Mouse (Mus musculus) neural tube, embryonic 13.5 days (tissue): ENCODE results near the gene Car14. TPM values are rescaled to one million over a fixed set of nuclear protein-coding genes. Genes with fewer than 3 reads are reported as not detected.

Experiments
- ATAC-seq: fragments of 200-750 bp; cut with Nextera tagmentation; 2 replicates; pipeline ENCODE4 v1.8.0; 2017; ENCODE audit warnings: low read depth, mild to moderate bottlenecking, moderate TSS enrichment, moderate library complexity
- H3K27ac ChIP-seq: fragments of 300-500 bp; sonication (generic); replicated peaks from 2 replicates; pipeline ENCODE4 v1.5.1; 2015; ENCODE audit warnings: moderate library complexity, mild to moderate bottlenecking, inconsistent platforms
- H3K27me3 ChIP-seq: fragments of 300-500 bp; sonication (generic); 2 replicates; pipeline ENCODE4 v1.6.1; 2015; ENCODE audit warnings: mild to moderate bottlenecking, inconsistent platforms
- H3K36me3 ChIP-seq: fragments of 300-500 bp; sonication (generic); 2 replicates; pipeline ENCODE4 v1.6.1; 2015; ENCODE audit warnings: mild to moderate bottlenecking, inconsistent platforms
- H3K4me1 ChIP-seq: fragments of 300-500 bp; sonication (generic); replicated peaks from 2 replicates; pipeline ENCODE4 v1.6.1; 2015; ENCODE audit warnings: inconsistent platforms
- H3K4me2 ChIP-seq: fragments of 300-500 bp; sonication (generic); 2 replicates; pipeline ENCODE4 v1.6.1; 2015; ENCODE audit warnings: inconsistent platforms, mild to moderate bottlenecking, moderate library complexity
- H3K4me3 ChIP-seq: fragments of 300-500 bp; sonication (generic); 2 replicates; pipeline ENCODE4 v1.5.1; 2015; ENCODE audit warnings: mild to moderate bottlenecking, inconsistent platforms
- H3K9ac ChIP-seq: fragments of 300-500 bp; sonication (generic); 2 replicates; pipeline ENCODE4 v1.6.1; 2015; ENCODE audit warnings: moderate library complexity, mild to moderate bottlenecking, inconsistent platforms
- H3K9me3 ChIP-seq: fragments of 300-500 bp; sonication (generic); 2 replicates; pipeline ENCODE4 v1.6.1; 2016; ENCODE audit warnings: inconsistent platforms
- WGBS: fragments of 180-500 bp; shearing (Covaris S2); methylation state at CpG from one replicate; pipeline ENCODE4 v1.1.7; 2015; 5-methylcytosine and 5-hydroxymethylcytosine counted together
- polyA plus RNA-seq: library from polyadenylated mRNA; unstranded; fragments of >200 nt; fragmentation: Nextera tagmentation; extraction: Ambion mirVana; gene quantifications from 2 replicates; pipeline ENCODE4 v1.2.1, GENCODE M21; 2015

Gene Car14
- polyA plus RNA-seq, 1 experiment from 2014 or later: 1.4 TPM

- no peaks in the 10 kb centered on the region for H3K27me3 ChIP-seq
- no peak overlapping the region for H3K4me2 ChIP-seq
- H3K9me3 ChIP-seq: no peaks in the 10 kb centered on the region
- H3K27ac ChIP-seq: no peak overlapping the region
- H3K9ac ChIP-seq: no peak overlapping the region
- no peaks in the 10 kb centered on the region for H3K4me1 ChIP-seq
- H3K36me3 ChIP-seq: no peaks in the 10 kb centered on the region
- 72% methylated on average over 7 of the region's 7 CpGs for WGBS
- ATAC-seq: no peak
- H3K4me3 ChIP-seq: no peak overlapping the region
These were observed 12.3 kb upstream of the Car14 start for GRCm38 (mm10) chr3:95916760-95917159.

DNA sequence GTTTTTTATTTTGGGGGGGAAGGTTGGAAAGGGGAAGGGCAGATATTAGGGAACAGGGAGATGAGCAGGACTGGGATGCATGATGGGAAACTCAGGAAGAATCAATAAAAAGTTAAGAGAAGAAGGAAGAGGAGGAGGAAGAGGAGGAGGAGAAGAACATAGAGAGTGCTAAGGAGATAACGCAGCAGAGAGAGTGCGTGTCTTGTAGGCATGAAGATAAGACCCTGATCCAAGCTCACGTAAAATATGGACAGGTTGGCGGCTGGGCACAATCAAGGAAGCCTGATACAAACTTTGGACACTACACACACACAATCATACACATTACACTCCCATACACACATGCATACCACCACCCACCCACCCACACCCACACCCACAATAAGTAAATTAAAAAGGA, 10.2 kb upstream of the Car14 start:
- no peak overlapping the region for H3K4me2 ChIP-seq
- no peak overlapping the region for H3K4me3 ChIP-seq
- H3K4me1 ChIP-seq: no peaks in the 10 kb centered on the region
- H3K9ac ChIP-seq: no peak overlapping the region
- no peaks in the 10 kb centered on the region for H3K36me3 ChIP-seq
- 95% methylated on average over 4 of the region's 4 CpGs for WGBS
- H3K9me3 ChIP-seq: no peaks in the 10 kb centered on the region
- H3K27ac ChIP-seq: no peak overlapping the region
- no peak for ATAC-seq
- H3K27me3 ChIP-seq: no peaks in the 10 kb centered on the region

DNA sequence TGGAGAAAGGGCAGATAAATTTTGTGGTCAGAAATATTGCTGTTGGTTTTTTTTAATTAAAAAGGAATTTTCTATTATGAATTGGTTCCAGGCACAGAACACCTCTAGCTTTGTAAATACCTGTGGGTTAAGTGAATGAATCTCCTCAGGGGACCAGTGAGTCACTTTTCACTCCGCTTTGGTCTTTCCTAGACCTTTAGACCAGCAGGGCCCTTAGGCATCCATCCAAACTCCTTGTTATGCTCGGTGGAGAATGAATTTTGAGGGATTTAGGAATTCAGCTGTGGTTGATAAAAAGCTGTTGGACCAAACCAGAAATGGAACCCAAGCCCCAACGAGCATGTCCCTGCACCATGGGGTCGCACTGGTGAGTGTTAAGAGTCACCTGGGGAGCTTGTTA, 3.1 kb upstream of the Car14 start:
- 53% methylated on average over 4 of the region's 4 CpGs for WGBS
- H3K4me1 ChIP-seq: peaks cover 36% of the 10 kb centered on the region
- no peak for ATAC-seq
- no peak overlapping the region for H3K4me2 ChIP-seq
- H3K9ac ChIP-seq: no peak overlapping the region
- no peaks in the 10 kb centered on the region for H3K9me3 ChIP-seq
- no peak overlapping the region for H3K4me3 ChIP-seq
- H3K27me3 ChIP-seq: peaks cover 27% of the 10 kb centered on the region
- no peak overlapping the region for H3K27ac ChIP-seq
- no peaks in the 10 kb centered on the region for H3K36me3 ChIP-seq

GRCm38 (mm10) chr3:95906860-95907259, 2.4 kb upstream of the Car14 start:
- H3K4me3 ChIP-seq: peak overlapping the region; percentile 10; the same call in 1 of the 2 replicates
- H3K27me3 ChIP-seq: peaks cover 27% of the 10 kb centered on the region
- peak overlapping the region; percentile 76 for H3K4me2 ChIP-seq
- H3K9me3 ChIP-seq: no peaks in the 10 kb centered on the region
- H3K4me1 ChIP-seq: peaks cover 36% of the 10 kb centered on the region
- under 1% methylated on average over 12 of the region's 12 CpGs for WGBS
- no peak for ATAC-seq
- H3K36me3 ChIP-seq: no peaks in the 10 kb centered on the region
- no peak overlapping the region for H3K9ac ChIP-seq
- H3K27ac ChIP-seq: no peak overlapping the region

- no peaks in the 10 kb centered on the region for H3K9me3 ChIP-seq
- H3K9ac ChIP-seq: peak overlapping the region; percentile 60; the same call in 1 of the 2 replicates
- no peaks in the 10 kb centered on the region for H3K36me3 ChIP-seq
- H3K4me3 ChIP-seq: peak overlapping the region; percentile 38; the same call in 1 of the 2 replicates
- peak overlapping the region; percentile 76 for H3K4me2 ChIP-seq
- peaks cover 27% of the 10 kb centered on the region for H3K27me3 ChIP-seq
- peaks cover 36% of the 10 kb centered on the region for H3K4me1 ChIP-seq
- 0% methylated on average over 12 of the region's 12 CpGs for WGBS
- H3K27ac ChIP-seq: no peak overlapping the region
- no peak for ATAC-seq
These were observed 1.5 kb upstream of the Car14 start for GRCm38 (mm10) chr3:95905940-95906492.

GRCm38 (mm10) chr3:95905146-95905939, 852 bp upstream of the Car14 start:
- Histone ChIP-seq H3K36me3 (no peaks in the 10 kb centered on the region), H3K9ac (peak overlapping the region; percentile 60), H3K4me1 (peaks cover 36% of the 10 kb centered on the region), H3K9me3 (no peaks in the 10 kb centered on the region), H3K27me3 (peaks cover 27% of the 10 kb centered on the region), H3K27ac (no peak overlapping the region), H3K4me2 (peak overlapping the region; percentile 76), H3K4me3 (peak overlapping the region; percentile 38)
- peak; percentile 46; the same call in 1 of the 2 replicates for ATAC-seq
- WGBS: under 1% methylated on average over 18 of the region's 18 CpGs

GRCm38 (mm10) chr3:95903753-95904502, 563 bp downstream of the Car14 start:
- Histone ChIP-seq H3K4me2 (peak overlapping the region; percentile 76), H3K9me3 (no peaks in the 10 kb centered on the region), H3K4me3 (peak overlapping the region; percentile 38), H3K9ac (0 out of 2 replicates have a peak overlapping the region, but pooled peaks have one; percentile 34), H3K27me3 (peaks cover 27% of the 10 kb centered on the region), H3K27ac (no peak overlapping the region), H3K36me3 (no peaks in the 10 kb centered on the region), H3K4me1 (peaks cover 36% of the 10 kb centered on the region)
- ATAC-seq: no peak
- WGBS: 1% methylated on average over 15 of the region's 15 CpGs

- 41% methylated on average over 6 of the region's 6 CpGs for WGBS
- H3K27ac ChIP-seq: no peak overlapping the region
- no peak for ATAC-seq
- H3K9me3 ChIP-seq: no peaks in the 10 kb centered on the region
- H3K4me2 ChIP-seq: no peak overlapping the region
- peak overlapping the region; percentile 8; the same call in 1 of the 2 replicates for H3K9ac ChIP-seq
- no peak overlapping the region for H3K4me3 ChIP-seq
- H3K27me3 ChIP-seq: peaks cover 24% of the 10 kb centered on the region
- H3K4me1 ChIP-seq: peaks cover 36% of the 10 kb centered on the region
- peaks cover 4% of the 10 kb centered on the region; the same call in 1 of the 2 replicates for H3K36me3 ChIP-seq
These were observed 1.8 kb downstream of the Car14 start for GRCm38 (mm10) chr3:95902643-95903042.

GRCm38 (mm10) chr3:95902373-95902625, 2.2 kb downstream of the Car14 start:
- peaks cover 21% of the 10 kb centered on the region for H3K27me3 ChIP-seq
- peaks cover 7% of the 10 kb centered on the region; the same call in 1 of the 2 replicates for H3K36me3 ChIP-seq
- no peak overlapping the region for H3K4me3 ChIP-seq
- no peak overlapping the region for H3K27ac ChIP-seq
- peak overlapping the region; percentile 8; the same call in 1 of the 2 replicates for H3K9ac ChIP-seq
- H3K4me2 ChIP-seq: no peak overlapping the region
- no peak for ATAC-seq
- H3K9me3 ChIP-seq: no peaks in the 10 kb centered on the region
- H3K4me1 ChIP-seq: peaks cover 36% of the 10 kb centered on the region

- Histone ChIP-seq H3K27me3 (peaks cover 18% of the 10 kb centered on the region), H3K9me3 (no peaks in the 10 kb centered on the region), H3K4me2 (no peak overlapping the region), H3K4me3 (no peak overlapping the region), H3K4me1 (peaks cover 32% of the 10 kb centered on the region), H3K27ac (no peak overlapping the region), H3K9ac (peak overlapping the region; percentile 6; the same call in 1 of the 2 replicates), H3K36me3 (peaks cover 7% of the 10 kb centered on the region; the same call in 1 of the 2 replicates)
- 69% methylated on average over 9 of the region's 9 CpGs for WGBS
- ATAC-seq: no peak
These were observed 2.7 kb downstream of the Car14 start for GRCm38 (mm10) chr3:95901616-95902372.

- H3K9ac ChIP-seq: no peak overlapping the region
- no peak for ATAC-seq
- 82% methylated on average over 13 of the region's 13 CpGs for WGBS
These were observed 4.5 kb downstream of the Car14 start for GRCm38 (mm10) chr3:95899800-95900524.

More at GRCm38 (mm10) chr3:95899800-95900524, 4.5 kb downstream of the Car14 start:
- Histone ChIP-seq H3K27me3 (peaks cover 18% of the 10 kb centered on the region), H3K4me2 (no peak overlapping the region), H3K36me3 (peaks cover 7% of the 10 kb centered on the region; the same call in 1 of the 2 replicates), H3K4me3 (no peak overlapping the region), H3K4me1 (peaks cover 24% of the 10 kb centered on the region), H3K27ac (no peak overlapping the region), H3K9me3 (no peaks in the 10 kb centered on the region)
